Mouse (Mus musculus) natural killer cell, adult 2 months (primary cell): Measurements from ENCODE around the gene Sdc3.

Experiments used
- DNase-seq, 2 experiments: peaks; one replicate each; pipeline ENCODE4 v3.0.0; 2022; ENCODE audit warnings: low spot score in 2 of 2

Sdc3 gene

GRCm38 (mm10) chr4:130792376-130793179 lies at the start of gene Sdc3:
Sdc3 (plus strand) TSS chr4:130792537.
- DNase-seq = no peak

GRCm38 (mm10) chr4:130744058-130744457 lies 48.3 kb upstream of the Sdc3 start:
- no peak for DNase-seq

DNA sequence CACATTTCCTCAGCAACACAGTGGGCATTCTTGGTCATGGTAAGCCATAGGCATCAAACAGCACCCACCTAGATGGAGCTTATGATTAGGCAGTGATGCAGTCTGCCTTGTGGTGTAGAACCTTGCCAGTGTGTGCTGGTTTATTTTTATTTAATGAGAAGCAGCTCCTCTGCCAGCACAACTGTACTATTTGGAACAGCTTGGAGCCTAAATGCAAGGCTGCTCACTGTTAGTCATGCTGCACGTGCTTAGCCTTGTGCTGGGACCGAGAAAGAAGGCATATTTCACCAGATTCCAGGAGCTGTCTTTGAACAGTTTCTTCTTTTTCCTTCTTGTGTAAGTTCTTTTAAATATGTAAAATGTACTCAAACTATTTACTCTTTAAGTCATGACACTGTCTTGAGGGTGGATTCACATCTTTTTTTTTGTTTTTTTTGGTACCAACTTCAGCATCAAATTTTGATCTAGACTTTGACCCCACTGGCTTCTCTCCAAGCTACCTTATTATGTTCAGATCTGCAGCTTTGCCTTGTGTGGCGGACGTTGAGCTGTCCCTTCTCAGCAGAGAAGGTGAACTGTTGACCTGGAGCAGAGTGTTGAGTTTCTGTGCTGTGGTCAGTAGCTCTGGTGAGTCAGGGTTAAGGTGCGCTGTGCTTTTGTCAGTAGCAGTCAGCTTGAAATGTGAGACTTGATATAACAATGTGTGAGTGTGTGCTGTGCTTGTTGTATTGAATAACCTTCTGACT lies 46.6 kb upstream of the Sdc3 start:
- DNase-seq = no peak

DNA sequence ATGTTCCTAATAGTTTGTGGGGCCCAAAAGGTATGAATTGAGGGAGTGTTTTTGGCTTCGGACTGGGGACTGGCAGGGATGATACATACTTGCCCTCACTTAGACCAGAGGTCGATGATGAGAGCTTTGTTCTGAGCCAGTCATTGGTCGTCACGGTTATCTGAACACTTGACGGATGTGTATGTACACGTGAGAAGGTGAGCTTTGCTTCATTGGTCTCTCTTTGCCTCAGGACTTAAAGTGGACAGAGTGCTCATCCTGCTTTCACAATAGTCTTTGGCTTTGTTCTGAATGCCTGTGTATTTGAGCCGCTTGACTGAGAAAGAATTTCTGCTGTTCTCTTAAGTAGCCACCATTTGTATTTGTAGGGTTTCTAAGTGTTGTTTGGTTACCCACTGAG lies 42.8 kb upstream of the Sdc3 start:
- no peak for DNase-seq

DNA sequence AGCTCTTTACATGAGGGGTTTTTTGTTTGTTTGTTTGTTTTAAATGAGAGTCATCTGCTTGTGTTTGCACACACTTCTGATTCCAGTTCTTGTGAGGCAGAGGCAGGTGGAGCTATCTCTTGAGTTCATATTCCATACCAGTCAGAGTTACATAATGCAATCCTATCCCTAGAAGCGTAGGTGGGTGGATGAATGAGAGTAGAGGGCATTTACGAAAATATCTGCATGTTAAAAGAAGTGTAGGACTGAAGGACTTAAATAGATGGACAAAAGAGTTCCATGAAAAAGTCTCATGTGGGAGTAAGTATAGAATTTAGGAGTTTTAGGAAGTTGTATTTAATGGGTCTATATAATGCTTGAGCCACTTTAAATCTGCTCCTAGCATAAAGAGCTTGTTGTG lies 40.4 kb upstream of the Sdc3 start:
- no peak for DNase-seq

GRCm38 (mm10) chr4:130752591-130752990 lies 39.7 kb upstream of the Sdc3 start:
- DNase-seq = no peak

GRCm38 (mm10) chr4:130753755-130754154 lies 38.6 kb upstream of the Sdc3 start:
- DNase-seq = no peak

DNA sequence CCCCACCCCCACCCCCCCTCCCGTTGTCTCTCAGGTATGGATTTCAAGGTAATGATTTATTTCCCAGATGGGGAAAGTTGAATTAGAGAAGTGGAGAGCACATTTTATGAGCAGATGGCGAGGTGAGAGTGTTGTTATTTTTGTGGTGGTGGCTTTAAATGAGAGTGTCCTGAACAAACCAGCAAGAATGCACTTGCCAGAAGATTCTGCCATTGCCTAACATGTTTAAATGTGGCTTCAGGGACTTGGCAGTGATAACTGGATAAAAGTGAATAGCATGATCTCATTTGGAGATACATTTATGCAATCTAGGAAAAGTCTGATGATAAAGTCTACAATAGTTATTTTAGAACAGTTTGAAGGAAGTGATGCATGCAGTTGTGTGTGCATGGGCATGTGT lies 37.6 kb upstream of the Sdc3 start:
- DNase-seq = no peak

DNA sequence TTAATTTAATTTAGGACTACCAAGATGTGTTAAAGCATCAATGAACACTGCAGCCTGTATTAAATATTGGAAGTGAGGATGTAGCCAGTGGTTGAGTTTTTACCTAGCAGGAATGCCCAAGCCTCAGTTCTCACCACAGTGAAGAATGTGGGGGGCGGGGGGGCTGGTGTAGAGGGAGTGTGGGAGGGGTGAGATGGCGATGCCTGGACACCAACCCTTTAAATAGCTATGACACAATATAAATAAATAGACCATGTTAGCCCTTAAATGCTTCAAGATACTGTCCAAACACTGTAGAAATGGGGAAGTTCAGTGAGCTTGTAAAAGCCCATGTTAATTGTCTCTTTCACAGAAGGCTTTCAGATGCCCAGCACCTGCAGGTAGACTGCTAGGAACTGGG lies 32.5 kb upstream of the Sdc3 start:
- no peak for DNase-seq

DNA sequence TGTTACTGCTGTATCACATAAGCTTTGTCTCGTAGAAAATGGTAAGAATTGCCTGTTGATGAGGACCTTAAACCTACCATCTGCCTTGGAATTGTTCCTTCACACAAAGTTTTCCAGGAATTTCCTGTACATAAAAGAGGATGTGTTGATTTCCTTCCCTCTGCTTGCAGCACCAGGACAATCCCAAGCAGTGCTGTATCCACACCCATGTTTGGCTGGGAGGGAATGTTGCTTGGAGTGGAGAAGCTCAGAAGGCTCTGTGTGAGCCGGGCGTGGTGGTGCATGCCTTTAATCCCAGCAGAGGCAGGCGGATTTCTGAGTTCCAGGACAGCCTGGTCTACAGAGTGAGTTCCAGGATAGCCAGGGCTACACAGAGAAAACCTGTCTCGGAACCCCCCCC lies 30.5 kb upstream of the Sdc3 start:
- no peak for DNase-seq

DNA sequence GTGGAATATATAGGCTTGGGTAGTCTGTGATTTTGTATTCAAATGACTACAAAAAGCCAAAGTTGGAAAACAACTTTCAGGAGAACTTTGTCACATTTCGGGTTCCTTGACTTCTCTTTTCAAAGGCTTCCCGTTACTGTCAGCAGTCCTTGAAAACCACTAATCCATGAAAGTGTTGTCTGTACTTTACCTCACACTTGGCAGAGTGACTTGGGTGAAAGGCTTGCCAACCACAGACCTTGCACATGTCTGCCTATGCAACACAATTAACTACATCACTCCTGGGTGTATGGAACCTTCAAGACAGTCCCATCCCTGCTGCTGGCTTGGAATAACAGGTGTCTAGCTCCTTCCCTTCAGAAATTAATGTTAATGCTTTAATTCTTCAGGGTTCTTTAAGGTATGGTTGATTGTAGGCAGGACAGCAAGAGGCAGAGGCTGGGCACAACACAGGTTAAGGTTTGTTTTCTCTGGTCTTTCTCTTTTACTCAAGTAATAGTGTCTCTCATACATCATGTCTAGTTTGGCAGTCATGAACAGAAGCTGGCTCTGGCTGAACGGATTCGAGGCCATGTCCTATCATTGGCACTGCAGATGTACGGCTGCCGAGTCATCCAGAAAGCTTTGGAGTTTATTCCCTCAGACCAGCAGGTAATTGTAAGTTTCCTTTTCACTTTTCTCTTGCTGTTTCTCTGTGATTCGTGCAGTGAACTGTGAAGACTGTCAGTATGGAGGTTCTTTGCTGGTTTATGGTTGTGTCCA lies 26.8 kb upstream of the Sdc3 start:
- no peak for DNase-seq

- no peak for DNase-seq
Observed at GRCm38 (mm10) chr4:130766387-130766786, 25.9 kb upstream of the Sdc3 start.

GRCm38 (mm10) chr4:130766926-130767325 lies 25.4 kb upstream of the Sdc3 start:
- no peak for DNase-seq

- DNase-seq = no peak
Observed at GRCm38 (mm10) chr4:130773899-130774298, 18.4 kb upstream of the Sdc3 start.

- DNase-seq = peak in 1 of 2 experiments; percentile 21
Observed at GRCm38 (mm10) chr4:130774822-130775221, 17.5 kb upstream of the Sdc3 start.

DNA sequence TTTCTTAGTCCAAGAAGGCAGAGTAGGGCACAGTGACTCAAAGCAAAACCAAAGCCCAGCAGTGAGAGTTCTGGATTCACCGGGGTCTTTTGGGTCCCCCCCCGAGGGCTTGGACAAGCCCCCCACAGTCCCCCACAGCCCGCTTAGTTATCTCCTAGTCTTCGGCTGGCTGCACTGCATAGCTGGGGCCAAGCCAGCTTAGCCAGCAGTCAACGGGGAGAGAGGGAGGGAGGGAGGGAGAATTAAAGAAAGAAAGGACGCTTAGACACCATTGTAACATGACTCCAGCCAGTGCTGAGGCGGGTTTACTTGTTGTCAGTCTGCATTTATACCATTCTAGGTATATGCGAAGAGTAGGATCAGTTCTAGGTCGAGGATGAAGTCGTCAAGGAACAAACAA lies 14.7 kb upstream of the Sdc3 start:
- no peak for DNase-seq

GRCm38 (mm10) chr4:130779037-130779436 lies 13.3 kb upstream of the Sdc3 start:
- DNase-seq = no peak

- no peak for DNase-seq
Observed at GRCm38 (mm10) chr4:130782492-130782891, 9.8 kb upstream of the Sdc3 start.

DNA sequence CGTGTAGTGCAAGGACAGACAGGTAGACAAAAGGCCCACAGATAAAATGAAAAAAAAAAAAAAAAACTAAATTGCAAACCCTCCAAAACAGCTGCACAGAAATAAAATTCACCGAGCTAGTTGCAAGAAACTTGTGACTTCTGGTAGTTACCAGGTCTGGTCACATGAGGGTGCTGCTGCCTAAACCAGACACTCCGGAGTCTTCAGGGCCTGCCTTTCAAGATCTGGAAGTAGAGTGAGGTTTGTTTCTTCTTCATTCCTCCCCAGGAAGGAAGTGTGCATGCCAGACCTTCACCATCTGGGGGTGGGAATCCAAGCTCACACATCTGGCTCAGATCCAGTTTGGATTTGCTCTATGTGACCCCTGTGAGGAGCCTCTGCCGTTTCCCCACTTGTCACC lies 7.6 kb upstream of the Sdc3 start:
- DNase-seq = peak in 1 of 2 experiments; percentile 39

GRCm38 (mm10) chr4:130787530-130787929 lies 4.8 kb upstream of the Sdc3 start:
- no peak for DNase-seq

DNA sequence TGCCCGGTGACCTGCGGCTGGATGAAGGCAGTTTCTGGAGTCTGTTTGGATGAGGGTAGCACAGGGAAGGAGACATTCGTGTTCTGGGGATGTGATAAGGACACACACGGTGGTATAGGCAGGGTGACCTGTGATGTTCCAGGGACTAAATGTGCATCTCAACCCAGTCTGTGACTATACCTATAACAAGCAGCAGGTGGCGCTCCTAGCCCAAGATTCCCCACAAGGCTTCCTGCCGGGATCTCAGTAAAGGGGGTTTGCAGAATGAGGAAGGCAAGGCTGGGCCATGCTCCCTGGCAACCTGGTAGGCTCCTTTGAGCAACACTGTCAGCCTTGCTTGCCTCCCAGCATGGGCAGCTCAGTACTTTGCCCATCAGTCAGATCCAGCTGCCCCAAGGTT lies 2.2 kb upstream of the Sdc3 start:
- peak; percentile 58 to 73 for DNase-seq

DNA sequence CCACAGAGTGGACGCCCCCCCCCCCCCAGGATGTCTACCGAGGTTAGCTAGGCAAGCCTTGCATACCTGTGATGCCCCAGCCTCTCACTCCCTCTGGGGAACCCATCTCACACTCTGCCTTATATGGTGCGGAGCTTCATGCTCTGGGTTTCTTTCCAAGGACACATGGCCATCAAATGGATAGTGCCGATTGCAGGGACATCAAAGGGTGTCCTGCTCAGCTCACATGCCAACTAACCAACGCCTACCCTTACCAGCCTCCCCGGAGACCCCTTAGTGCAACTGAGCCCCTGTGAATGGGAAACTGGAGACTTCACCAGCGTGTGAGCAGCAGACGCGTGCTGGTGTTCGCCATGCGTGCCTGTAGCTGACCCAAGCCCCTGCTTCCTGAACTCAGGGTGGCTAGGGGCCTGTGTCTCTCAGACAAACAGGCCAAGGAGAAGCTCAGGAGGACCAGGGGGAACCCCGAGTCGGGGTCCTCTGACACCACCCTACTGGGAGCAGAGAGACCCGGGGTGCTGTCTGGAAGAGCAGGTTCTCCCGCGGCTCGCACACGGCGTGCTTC lies 444 bp upstream of the Sdc3 start:
- DNase-seq = no peak
